Mouse (Mus musculus) E14TG2a.4 (cell line): ENCODE measurements at regions not wholly inside any gene's neighbourhood (a gene's known extent, or its start where the extent isn't known, plus 50 kb on each side); places are given as distances from the start of the nearest gene placed in this dataset.

ENCODE experiments used
- CTCF ChIP-seq: conservative IDR thresholded peaks from 2 replicates; pipeline ENCODE4 v1.5.1; 2014; ENCODE audit warnings: low read length
- NANOG ChIP-seq: IDR thresholded peaks from 2 replicates; pipeline ENCODE4 v1.6.1; 2014; ENCODE audit warnings: borderline replicate concordance, low read length, mixed read lengths

- TF ChIP-seq CTCF (no peak), NANOG (no peak)
Observed at GRCm38 (mm10) chr1:23162766-23163165, 60.7 kb upstream of the 4933415F23Rik start.
